Mouse (Mus musculus) right cerebral cortex, adult 2 months (tissue): Measurements from ENCODE around the gene Tmbim6.

Source experiments
- DNase-seq, 2 experiments: peaks; one replicate each; pipeline ENCODE4 v3.0.0; 2021 to 2022; ENCODE audit warnings: low spot score in 2 of 2

The Tmbim6 gene

DNA sequence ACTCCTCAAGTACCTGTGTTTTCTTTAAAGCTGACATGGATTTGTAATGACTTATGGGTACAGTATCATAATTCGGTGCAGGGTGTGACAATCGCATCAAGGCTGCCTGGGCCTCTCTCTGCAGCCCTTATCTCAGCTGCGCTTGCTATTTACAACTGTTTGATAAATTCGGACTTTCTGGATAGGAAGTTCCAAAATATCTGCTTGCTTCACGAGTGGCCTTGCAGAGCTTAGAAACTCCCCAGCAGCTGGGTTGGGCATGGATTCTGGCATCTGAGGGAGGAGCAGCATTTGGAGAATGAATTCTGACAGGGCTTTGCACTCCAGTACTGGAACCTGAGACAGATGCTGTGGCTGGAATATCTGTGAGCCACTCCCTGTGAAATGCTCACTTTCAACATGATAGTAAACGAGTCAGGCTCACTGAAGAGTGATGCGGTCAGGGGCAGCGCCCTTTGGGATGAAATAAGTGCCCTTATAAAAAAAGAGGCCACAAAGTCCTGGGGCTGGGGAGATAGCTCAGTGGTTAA lies 57.1 kb downstream of the Tmbim6 start:
- no peak for DNase-seq

GRCm38 (mm10) chr15:99453153-99453900 lies 60.6 kb downstream of the Tmbim6 start:
- no peak for DNase-seq

GRCm38 (mm10) chr15:99454585-99455279 lies 62.0 kb downstream of the Tmbim6 start:
- DNase-seq: no peak

DNA sequence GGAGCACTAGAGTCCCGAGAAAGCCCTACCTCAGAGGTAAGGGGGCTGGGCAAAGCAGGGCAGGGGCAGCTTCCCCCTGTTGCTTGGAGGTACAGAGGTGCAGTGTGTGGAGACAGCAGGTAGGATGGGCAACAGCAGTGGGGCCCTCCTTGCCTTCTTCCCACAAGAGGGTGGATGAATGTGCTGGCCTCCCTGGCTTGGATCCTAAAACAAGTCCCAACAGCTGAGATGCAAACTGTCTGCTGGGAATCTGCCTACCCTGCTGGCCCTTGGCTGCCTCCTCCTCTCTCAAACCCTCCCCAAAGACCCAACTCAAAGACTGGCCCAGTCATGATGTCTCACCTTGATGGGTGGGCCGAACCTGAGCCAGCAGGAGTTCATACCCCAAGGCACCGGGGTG lies 62.7 kb downstream of the Tmbim6 start:
- DNase-seq: no peak

GRCm38 (mm10) chr15:99456338-99456962 lies 63.8 kb downstream of the Tmbim6 start:
- DNase-seq: no peak

DNA sequence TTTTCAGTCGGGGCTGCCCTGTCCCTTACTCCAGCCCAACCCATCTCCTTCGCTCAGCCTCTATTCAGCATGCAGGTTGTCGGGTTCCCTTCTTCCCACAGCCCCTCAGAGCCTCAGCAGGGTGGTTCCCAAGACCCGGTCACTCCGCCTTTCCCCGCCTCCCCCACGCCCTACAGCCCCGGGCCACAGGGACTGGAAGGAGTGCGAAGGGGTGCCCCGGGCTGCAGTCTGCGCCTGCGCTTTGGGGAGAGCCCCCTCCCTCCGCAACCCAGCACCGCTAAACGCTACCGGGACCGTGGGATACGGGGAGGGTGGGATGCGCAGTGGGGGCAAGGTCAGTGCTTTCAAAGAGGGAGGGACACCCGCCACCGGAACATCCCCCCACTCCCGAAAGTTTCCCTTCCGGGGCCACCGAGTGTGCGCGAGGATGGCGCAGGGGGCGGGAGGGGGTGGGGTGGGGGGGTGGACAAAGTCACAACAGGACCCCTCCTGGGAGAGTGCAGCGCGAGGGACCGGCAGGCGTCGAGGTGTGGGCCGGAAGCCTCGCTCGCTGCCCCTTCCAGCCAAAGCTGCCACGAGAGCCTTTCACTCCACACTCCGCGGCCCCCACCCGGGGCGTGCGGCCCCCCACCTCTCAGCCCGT lies 64.4 kb downstream of the Tmbim6 start:
- DNase-seq: peak; percentile 49 to 56

- DNase-seq: peak; percentile 86 to 87
Observed at GRCm38 (mm10) chr15:99457606-99458401, 65.1 kb downstream of the Tmbim6 start, which contains the start of gene Nckap5l. TSS of gene Nckap5l (minus strand) at chr15:99457748.
